ENCODE assay signal across 20 mouse cellular contexts in genomic region chr3:31346540-31346939, GRCm38 (mm10). TPM values are rescaled to one million over a fixed set of nuclear protein-coding genes. Genes with fewer than 3 reads are reported as not detected.
"Had no signal": no experiment of that assay in that cellular context is flagged by ENCODE, and none has a peak within 500 bp of the region (broad histone marks: within the 10 kb centered on the region; RNA-seq: fewer than 3 reads in every experiment).

No protein-coding gene starts in this region.

- H3K4me3 ChIP-seq: liver, embryonic 15.5 days; lung, embryonic 15.5 days; megakaryocyte, embryonic 14.5 days; midbrain, embryonic 13.5 days; midbrain, embryonic 15.5 days had no signal

- H3K9me3 ChIP-seq: liver, embryonic 15.5 days; lung, embryonic 15.5 days; midbrain, embryonic 13.5 days; midbrain, embryonic 15.5 days had no signal

- H3K4me2 ChIP-seq: liver, embryonic 15.5 days; lung, embryonic 15.5 days; midbrain, embryonic 11.5 days; midbrain, embryonic 13.5 days; midbrain, embryonic 15.5 days had no signal

- H3K4me1 ChIP-seq: liver, embryonic 15.5 days; lung, embryonic 15.5 days; megakaryocyte, embryonic 14.5 days; midbrain, embryonic 13.5 days; midbrain, embryonic 15.5 days had no signal

- H3K36me3 ChIP-seq: liver, embryonic 15.5 days; lung, embryonic 15.5 days; midbrain, embryonic 13.5 days; midbrain, embryonic 15.5 days had no signal

- H3K9ac ChIP-seq: liver, embryonic 15.5 days; liver, postnatal 0 days; lung, embryonic 15.5 days; midbrain, embryonic 13.5 days; midbrain, embryonic 15.5 days had no signal

- ATAC-seq: liver, postnatal 0 days; lung, postnatal 0 days; midbrain, embryonic 13.5 days; midbrain, embryonic 15.5 days had no signal

- H3K27me3 ChIP-seq: liver, embryonic 15.5 days; lung, embryonic 15.5 days; megakaryocyte, embryonic 14.5 days; midbrain, embryonic 13.5 days; midbrain, embryonic 15.5 days had no signal

- H3K27ac ChIP-seq: liver, embryonic 15.5 days; lung, embryonic 15.5 days; macrophage; midbrain, embryonic 13.5 days; midbrain, embryonic 15.5 days had no signal

- DNase-seq: liver, postnatal 0 days; lung, adult 2 months; lung, postnatal 14 days; lung, postnatal 36 days; retina, postnatal 1 day; right cerebral cortex, adult 18-20 months; right cerebral cortex, postnatal 25 days; right cerebral cortex, postnatal 4 days; spleen, adult 18-20 months; thymus, adult 18-20 months; thymus, postnatal 14 days; thymus, postnatal 36 days had no signal

RNA-seq across cellular contexts. Expression of gene Slc7a14, which starts 36.4 kb away (rescaled TPM):
- polyA plus RNA-seq: macrophage had no signal
